Mouse (Mus musculus): ENCODE results near the gene Pik3r2.

DNA sequence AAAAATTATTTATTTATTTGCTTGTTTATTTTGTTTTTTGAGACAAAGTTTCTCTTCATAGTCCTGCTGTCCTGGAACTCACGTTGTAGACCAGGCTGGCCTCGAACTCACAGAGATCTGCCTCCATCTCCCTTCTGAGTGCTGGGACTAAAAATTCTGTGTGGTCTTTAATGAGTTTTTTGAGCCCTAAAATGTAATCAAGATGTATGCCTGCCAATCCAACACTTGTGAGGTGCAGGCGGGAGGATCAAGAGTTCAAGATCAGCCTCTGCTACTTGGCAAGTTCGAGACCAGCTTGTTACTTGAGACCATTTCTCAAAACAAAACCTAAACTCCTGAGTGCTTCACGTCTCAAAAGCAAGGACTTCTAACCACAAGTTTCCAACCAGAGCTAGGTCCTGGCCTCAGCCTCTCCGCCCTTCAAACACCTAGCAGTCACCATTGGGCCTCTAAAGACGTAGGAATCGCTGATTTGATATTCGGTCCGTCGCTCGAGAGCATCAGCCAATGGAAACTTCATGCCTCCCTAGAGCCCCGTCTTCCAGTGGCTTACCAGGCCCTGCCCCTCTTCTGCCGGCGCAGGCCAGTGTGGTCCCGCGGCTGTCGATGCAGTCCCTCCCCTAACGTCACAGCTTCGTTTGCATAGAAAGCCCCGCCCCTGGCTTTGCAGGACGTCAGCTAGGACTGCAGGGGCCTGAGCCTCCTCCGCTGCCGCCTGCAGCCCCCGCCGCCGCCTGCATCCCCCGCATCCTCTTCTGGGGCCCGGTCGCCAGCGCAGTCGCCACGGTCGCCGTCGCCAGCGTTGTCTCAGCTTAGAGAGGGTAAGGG lies 22.3 kb downstream of the Pik3r2 start, which contains the start of gene Rab3a:
- no peak for TF ChIP-seq CTCF (IDR thresholded peaks at IDR 0.05; ENCODE audit: low read depth)
- TF ChIP-seq EP300 (IDR thresholded peaks at IDR 0.05; ENCODE audit: low read depth), result no peak

Data from heart, postnatal 0 days (tissue).